Mouse (Mus musculus) T-helper 17 cell (primary cell): ENCODE results near the gene Psapl1.
"Not testable (repeated sequence)": the region's sequence is repeated elsewhere in the genome, so short reads cannot be mapped to it uniquely, and the experiment has no call there.

Source experiments
- in situ Hi-C, 2 experiments: fragments of 300-600 bp; cut with MboI, MseI; formaldehyde crosslinking; loops; 1 replicate in 1 of 2; 2 replicates in 1 of 2; pipeline ENCODE4 v1.15.1; 2025; ENCODE audit warnings: high pct_unique_total_duplicates in 2 of 2

Psapl1 gene

DNA sequence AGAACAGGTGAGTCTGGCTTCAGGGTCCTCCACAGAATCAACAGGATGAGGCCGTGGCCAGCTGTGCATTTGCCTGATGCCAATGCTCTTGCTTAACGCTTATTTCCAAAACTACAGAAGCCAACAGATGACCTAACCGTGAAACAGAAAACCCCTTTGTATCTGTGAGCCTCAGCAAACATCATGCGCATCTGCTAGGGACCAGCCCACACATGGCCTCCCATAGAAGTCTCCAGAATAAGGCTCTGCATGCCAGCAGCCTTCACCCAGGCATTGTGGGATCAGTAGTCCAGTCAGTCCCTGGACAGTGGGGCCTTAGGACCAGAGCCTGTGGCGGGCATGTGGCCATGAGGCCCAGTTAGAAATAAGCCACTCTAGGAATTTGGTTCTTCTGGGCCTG, 400 bp upstream of the Psapl1 start:
- in situ Hi-C loops, result no loop called here

DNA sequence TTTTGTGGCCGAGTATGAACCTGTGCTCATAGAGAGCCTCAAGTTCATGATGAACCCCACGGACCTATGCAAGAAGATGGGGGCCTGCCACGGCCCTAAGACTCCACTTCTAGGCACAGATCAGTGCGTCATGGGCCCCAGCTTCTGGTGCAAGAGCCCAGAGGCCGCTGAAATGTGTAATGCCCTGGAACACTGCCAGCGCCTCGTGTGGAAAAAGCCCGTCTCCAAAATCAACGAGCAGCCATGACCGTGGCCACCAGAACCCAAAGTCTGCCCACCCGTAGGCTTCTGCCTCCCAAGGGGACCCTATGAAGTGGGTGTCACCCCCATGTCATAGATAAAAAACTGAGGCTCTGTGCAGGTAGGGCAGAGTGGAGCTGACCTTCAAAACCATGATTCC, 1.6 kb downstream of the Psapl1 start:
- in situ Hi-C loops, result loop anchor here in 1 of 2 experiments (5.0 kb wide), 1 partner anchor 158 kb away; no protein-coding TSS in a partner anchor

- in situ Hi-C loops, result loop anchor here in 1 of 2 experiments (5.0 kb wide), 1 partner anchor 162 kb away; no protein-coding TSS in a partner anchor
These were observed 5.0 kb downstream of the Psapl1 start for GRCm38 (mm10) chr5:36208803-36209202.

DNA sequence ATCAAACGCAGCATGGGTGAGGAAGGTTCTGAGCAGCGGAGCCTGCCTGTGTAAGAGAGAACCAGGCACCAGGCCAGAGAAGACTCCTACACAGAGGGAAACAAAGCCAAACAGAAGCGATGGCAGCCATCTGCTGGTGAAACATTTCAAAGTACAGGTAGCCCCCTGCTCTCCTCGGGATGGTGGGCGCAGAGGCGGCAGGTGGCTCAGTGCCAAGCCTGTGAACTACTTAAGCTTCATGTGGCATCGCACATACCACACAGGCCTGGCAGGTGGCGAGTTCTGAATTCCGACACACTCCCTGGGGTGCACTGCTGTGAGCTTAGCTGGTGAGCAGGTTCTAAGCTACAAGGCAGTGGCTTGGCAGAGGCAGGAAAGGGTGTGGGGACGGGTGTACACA, 9.5 kb downstream of the Psapl1 start:
- in situ Hi-C loops, result no loop called here

- in situ Hi-C loops, result loop anchor here in 1 of 2 experiments (10.0 kb wide), 1 partner anchor 175 kb away; no protein-coding TSS in a partner anchor
These were observed 16.3 kb downstream of the Psapl1 start for GRCm38 (mm10) chr5:36220105-36220504.

GRCm38 (mm10) chr5:36220626-36221025, 16.8 kb downstream of the Psapl1 start:
- in situ Hi-C loops, result loop anchor here in 1 of 2 experiments (10.0 kb wide), 1 partner anchor 176 kb away; no protein-coding TSS in a partner anchor

DNA sequence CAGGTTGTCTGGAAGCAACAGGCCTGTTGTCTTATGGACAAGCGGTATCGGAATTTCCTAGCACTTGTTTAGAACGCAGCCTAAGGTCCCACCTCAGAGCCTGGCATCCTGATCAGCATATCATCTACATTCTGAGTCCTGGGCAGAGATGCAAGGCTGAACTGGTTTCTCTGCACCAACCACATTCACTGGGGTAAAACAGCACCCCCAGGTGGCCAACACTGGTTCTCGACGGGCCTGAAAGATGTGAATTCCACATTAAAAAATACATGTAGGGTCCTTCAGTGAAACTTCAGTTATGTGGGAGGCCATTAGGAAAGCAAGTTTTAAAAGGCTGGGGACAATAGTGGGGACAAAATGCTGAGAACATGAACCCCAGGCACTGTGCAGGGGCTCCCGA, 20.0 kb downstream of the Psapl1 start:
- in situ Hi-C loops, result loop anchor here in 1 of 2 experiments (10.0 kb wide), 1 partner anchor 179 kb away; no protein-coding TSS in a partner anchor

- in situ Hi-C loops, result loop anchor here in 1 of 2 experiments (10.0 kb wide), 1 partner anchor 181 kb away; no protein-coding TSS in a partner anchor
These were observed 22.0 kb downstream of the Psapl1 start for GRCm38 (mm10) chr5:36225855-36226254.

DNA sequence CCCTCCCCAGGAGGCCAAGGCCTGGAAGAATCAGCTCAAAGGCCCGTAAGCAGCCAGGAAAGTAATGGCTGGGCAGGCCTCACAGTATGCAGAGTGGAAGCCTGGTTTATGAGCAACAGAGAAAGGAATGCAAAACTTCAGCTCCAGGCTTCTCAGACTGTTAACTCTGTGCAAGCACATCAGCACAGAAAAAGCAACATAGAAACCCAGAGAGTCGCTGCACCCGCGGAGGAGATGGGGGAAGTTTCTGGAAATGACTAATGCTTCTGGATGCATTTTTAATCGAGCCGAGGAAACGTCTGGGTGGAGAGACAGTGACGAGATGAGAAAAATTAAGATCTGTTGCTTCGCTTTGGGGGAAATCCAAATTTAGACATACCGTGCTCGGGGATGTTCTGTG, 22.5 kb downstream of the Psapl1 start:
- in situ Hi-C loops, result loop anchor here in 1 of 2 experiments (10.0 kb wide), 1 partner anchor 181 kb away; no protein-coding TSS in a partner anchor

GRCm38 (mm10) chr5:36228405-36229370, 24.9 kb downstream of the Psapl1 start:
- in situ Hi-C loops, result loop anchor here in 1 of 2 experiments (10.0 kb wide), 1 partner anchor 184 kb away; no protein-coding TSS in a partner anchor

GRCm38 (mm10) chr5:36230301-36230780, 26.5 kb downstream of the Psapl1 start:
- in situ Hi-C loops, result no loop called here

- in situ Hi-C loops, result not testable (repeated sequence)
These were observed 33.7 kb downstream of the Psapl1 start for GRCm38 (mm10) chr5:36237526-36237925.

GRCm38 (mm10) chr5:36248022-36248421, 44.2 kb downstream of the Psapl1 start:
- in situ Hi-C loops, result no loop called here

- in situ Hi-C loops, result no loop called here
These were observed 49.1 kb downstream of the Psapl1 start for GRCm38 (mm10) chr5:36252746-36253504.

DNA sequence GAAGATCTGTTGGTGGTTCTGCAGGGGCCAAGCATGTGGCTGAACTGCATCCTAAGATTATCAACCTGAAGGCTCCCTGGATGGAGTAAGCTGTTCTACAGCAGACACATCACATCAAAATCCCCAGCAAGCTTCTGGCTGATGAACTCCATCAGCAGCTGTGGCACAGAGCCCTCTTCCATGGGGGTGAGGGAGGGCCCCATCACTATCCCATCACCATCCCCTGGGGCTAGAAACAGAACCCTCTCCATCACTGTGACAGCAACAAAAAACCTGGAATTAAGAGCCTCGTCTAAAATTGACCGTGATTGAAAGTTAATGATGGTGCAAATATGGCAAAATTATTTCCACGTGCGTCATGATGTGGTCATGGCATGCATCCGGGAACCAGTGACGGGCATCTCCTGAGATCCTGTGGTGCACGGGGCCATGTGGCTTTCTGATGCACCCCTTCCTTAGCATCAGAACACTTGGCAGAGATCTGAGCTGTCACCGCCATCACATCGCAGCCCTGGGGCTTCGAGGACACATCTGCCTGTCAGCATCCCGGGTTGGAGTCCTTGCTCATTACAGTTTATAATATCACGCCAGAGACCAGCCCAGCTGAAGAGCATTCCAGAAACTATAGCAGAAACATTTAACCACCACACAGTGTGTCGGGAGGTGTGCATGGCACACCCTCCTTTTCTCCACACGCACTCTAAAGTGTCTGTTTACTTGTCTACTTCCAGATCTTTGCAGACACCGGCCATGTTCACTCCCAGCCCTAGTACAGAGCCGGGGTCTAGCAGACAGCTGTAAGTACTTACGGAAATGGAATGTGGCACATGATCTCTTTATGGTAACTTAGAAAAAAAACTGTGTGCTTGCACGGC, 51.1 kb downstream of the Psapl1 start:
- in situ Hi-C loops, result no loop called here
